Mouse (Mus musculus): ENCODE measurements at regions not wholly inside any gene's neighbourhood (a gene's known extent, or its start where the extent isn't known, plus 50 kb on each side); places are given as distances from the start of the nearest gene placed in this dataset.

- DNase-seq, result no peak
Measured at GRCm38 (mm10) chr7:72503756-72504155, 197.3 kb upstream of the Mctp2 start.

- DNase-seq, result no peak
Measured at GRCm38 (mm10) chr7:72504268-72504667, 197.9 kb upstream of the Mctp2 start.

- DNase-seq, result peak; percentile 64
Measured at GRCm38 (mm10) chr7:72505732-72506460, 199.5 kb upstream of the Mctp2 start.

- DNase-seq, result no peak
Measured at GRCm38 (mm10) chr7:72507946-72508345, 201.5 kb upstream of the Mctp2 start.

- DNase-seq, result no peak
Measured at GRCm38 (mm10) chr7:72510116-72510515, 203.7 kb upstream of the Mctp2 start.

GRCm38 (mm10) chr7:72513446-72513845 is 207.0 kb upstream of the Mctp2 start:
- no peak for DNase-seq

- DNase-seq, result no peak
Measured at GRCm38 (mm10) chr7:72514851-72515250, 208.4 kb upstream of the Mctp2 start.

GRCm38 (mm10) chr7:72518421-72518972 is 212.1 kb upstream of the Mctp2 start:
- no peak for DNase-seq

- no peak for DNase-seq
Measured at GRCm38 (mm10) chr7:72519359-72520115, 213.1 kb upstream of the Mctp2 start.

- DNase-seq, result no peak
Measured at GRCm38 (mm10) chr7:72528873-72529272, 222.5 kb upstream of the Mctp2 start.

GRCm38 (mm10) chr7:72538288-72538687 is 231.9 kb upstream of the Mctp2 start:
- no peak for DNase-seq

- no peak for DNase-seq
Measured at GRCm38 (mm10) chr7:72539915-72540314, 233.5 kb upstream of the Mctp2 start.

- DNase-seq, result no peak
Measured at GRCm38 (mm10) chr7:72541521-72542478, 235.4 kb upstream of the Mctp2 start.

- DNase-seq, result no peak
Measured at GRCm38 (mm10) chr7:72543501-72543900, 237.1 kb upstream of the Mctp2 start.

- peak; percentile 13 for DNase-seq
Measured at GRCm38 (mm10) chr7:72543946-72544345, 237.5 kb upstream of the Mctp2 start.

- DNase-seq, result peak; percentile 4
Measured at GRCm38 (mm10) chr7:72567378-72567777, 261.0 kb upstream of the Mctp2 start.

GRCm38 (mm10) chr7:72569177-72569576 is 262.8 kb upstream of the Mctp2 start:
- no peak for DNase-seq

GRCm38 (mm10) chr7:72574316-72574715 is 267.9 kb upstream of the Mctp2 start:
- no peak for DNase-seq

GRCm38 (mm10) chr7:72584427-72584826 is 278.0 kb upstream of the Mctp2 start:
- no peak for DNase-seq

- DNase-seq, result no peak
Measured at GRCm38 (mm10) chr7:72589241-72589668, 282.8 kb upstream of the Mctp2 start.

- no peak for DNase-seq
Measured at GRCm38 (mm10) chr7:72590351-72591115, 284.1 kb upstream of the Mctp2 start.
